Comparison of ENCODE assay signal across 34 mouse cellular contexts in genomic region chr16:17542632-17543031, GRCm38 (mm10). TPM values are rescaled to one million over a fixed set of nuclear protein-coding genes. Genes with fewer than 3 reads are reported as not detected.
DNase-seq lines count a peak whose midpoint lies in the region; ATAC-seq and TF ChIP-seq lines count a peak whose summit lies in the region.
"Had no signal": no experiment of that assay in that cellular context is flagged by ENCODE, and none has a peak within 500 bp of the region (broad histone marks: within the 10 kb centered on the region; RNA-seq: fewer than 3 reads in every experiment).

No protein-coding gene starts in this region.

- intact Hi-C loops in left cerebral cortex, adult 2 months (cut with DNase I) = no loop called here
- intact Hi-C loops in left cerebral cortex, postnatal 4 days (cut with DNase I) = no loop called here

- no peak overlapping the region for H3K9ac ChIP-seq in stomach, postnatal 0 days (ENCODE audit: low read length)
- H3K9ac ChIP-seq: forebrain, embryonic 12.5 days; forebrain, postnatal 0 days; heart, embryonic 15.5 days; kidney, embryonic 15.5 days; limb, embryonic 15.5 days; liver, embryonic 13.5 days; neural tube, embryonic 12.5 days had no signal

- H3K4me2 ChIP-seq in stomach, postnatal 0 days (replicated peaks; ENCODE audit: low read depth) = no peak overlapping the region
- H3K4me2 ChIP-seq: forebrain, embryonic 12.5 days; heart, embryonic 15.5 days; kidney, embryonic 15.5 days; limb, embryonic 15.5 days; liver, embryonic 13.5 days; neural tube, embryonic 12.5 days had no signal

- TF ChIP-seq EP300 in stomach, postnatal 0 days (optimal IDR thresholded peaks at IDR 0.05) = no peak

- ATAC-seq in stomach, postnatal 0 days (ENCODE audit: low FRiP score, low TSS enrichment) = no peak
- ATAC-seq: forebrain, postnatal 0 days; hindbrain, embryonic 16.5 days; midbrain, embryonic 16.5 days had no signal

- no peak for DNase-seq in left cerebral cortex, adult 2 months (ENCODE audit: extremely low spot score in 1 of 2, low spot score in 2 of 2)
- DNase-seq in left cerebral cortex, postnatal 4 days = no peak
- DNase-seq in 416B (ENCODE audit: low read depth) = peak; percentile 93
- DNase-seq in stomach, postnatal 0 days (ENCODE audit: low spot score) = no peak
- DNase-seq in cerebellum, adult 2 months = no peak
- no peak for DNase-seq in Muller cell, postnatal 12 days (ENCODE audit: inconsistent ontology term)
- DNase-seq: adrenal gland, postnatal 36 days; cerebellum, adult 8-10 months; cerebellum, postnatal 25 days; forebrain, postnatal 0 days; gastrocnemius, postnatal 14 days; kidney, adult 18-20 months; kidney, postnatal 25 days; liver, embryonic 13.5 days; lung, adult 18-20 months; lung, postnatal 4 days; right cerebral cortex, adult 18-20 months; spleen, adult 18-20 months; thymus, adult 2 months; thymus, postnatal 4 days had no signal

- no peaks in the 10 kb centered on the region for H3K9me3 ChIP-seq in stomach, postnatal 0 days (ENCODE audit: control insufficient read depth, low read length)
- H3K9me3 ChIP-seq: forebrain, embryonic 12.5 days; heart, embryonic 10.5 days; heart, embryonic 15.5 days; kidney, embryonic 15.5 days; limb, embryonic 10.5 days; limb, embryonic 15.5 days; liver, embryonic 13.5 days; neural tube, embryonic 12.5 days had no signal

- no peaks in the 10 kb centered on the region for H3K27me3 ChIP-seq in stomach, postnatal 0 days (ENCODE audit: control insufficient read depth, insufficient read depth, low read length)
- no peaks in the 10 kb centered on the region for H3K27me3 ChIP-seq in cerebellum, adult 2 months (ENCODE audit: control insufficient read depth, insufficient read depth, low read length)
- H3K27me3 ChIP-seq: neural tube, embryonic 12.5 days had no signal

- H3K27ac ChIP-seq in left cerebral cortex, adult 2 months = peak overlapping the region; percentile 67
- peak overlapping the region; percentile 55 for H3K27ac ChIP-seq in cortical plate, adult 2 months (ENCODE audit: insufficient read depth, low read length)
- H3K27ac ChIP-seq in stomach, postnatal 0 days (replicated peaks) = no peak overlapping the region
- H3K27ac ChIP-seq in cerebellum, adult 2 months (ENCODE audit: insufficient read depth, low read length) = no peak overlapping the region
- H3K27ac ChIP-seq: forebrain, embryonic 12.5 days; heart, embryonic 10.5 days; heart, embryonic 15.5 days; kidney, embryonic 15.5 days; limb, embryonic 10.5 days; limb, embryonic 15.5 days; liver, embryonic 13.5 days; neural tube, embryonic 12.5 days had no signal

- TF ChIP-seq CTCF in left cerebral cortex, adult 2 months (IDR thresholded peaks at IDR 0.05) = no peak
- no peak for TF ChIP-seq CTCF in cortical plate, adult 2 months (IDR thresholded peaks at IDR 0.05; ENCODE audit: extremely low read depth, insufficient read depth, low read length)
- TF ChIP-seq CTCF in stomach, postnatal 0 days (IDR thresholded peaks at IDR 0.05; ENCODE audit: low read depth) = no peak
- TF ChIP-seq CTCF in cerebellum, adult 2 months (IDR thresholded peaks at IDR 0.05; ENCODE audit: borderline replicate concordance, insufficient read depth, low read depth, low read length) = no peak

- no peak for TF ChIP-seq POLR2A in cortical plate, adult 2 months (IDR thresholded peaks at IDR 0.05; ENCODE audit: extremely low read depth, insufficient read depth, low read length)
- no peak for TF ChIP-seq POLR2A in cerebellum, adult 2 months (IDR thresholded peaks at IDR 0.05; ENCODE audit: borderline replicate concordance, insufficient read depth, low read length)

- WGBS in stomach, postnatal 0 days = 53% methylated on average over 2 of the region's 2 CpGs
- 68% methylated on average over 2 of the region's 2 CpGs for WGBS in cerebellum, adult 2 months

- H3K4me1 ChIP-seq in cortical plate, adult 2 months (ENCODE audit: control insufficient read depth, insufficient read depth, low read length) = no peaks in the 10 kb centered on the region
- no peaks in the 10 kb centered on the region for H3K4me1 ChIP-seq in stomach, postnatal 0 days (replicated peaks; ENCODE audit: control insufficient read depth, insufficient read depth)
- H3K4me1 ChIP-seq in cerebellum, adult 2 months (ENCODE audit: control insufficient read depth, insufficient read depth, low read length) = no peaks in the 10 kb centered on the region
- H3K4me1 ChIP-seq: forebrain, embryonic 12.5 days; heart, embryonic 10.5 days; heart, embryonic 15.5 days; kidney, embryonic 15.5 days; limb, embryonic 10.5 days; limb, embryonic 15.5 days; liver, embryonic 13.5 days; neural tube, embryonic 12.5 days had no signal

- H3K4me3 ChIP-seq in left cerebral cortex, adult 2 months = no peak overlapping the region
- H3K4me3 ChIP-seq in cortical plate, adult 2 months (ENCODE audit: insufficient read depth, low read length) = no peak overlapping the region
- H3K4me3 ChIP-seq in stomach, postnatal 0 days (ENCODE audit: low read depth, low read length) = no peak overlapping the region
- H3K4me3 ChIP-seq in cerebellum, adult 2 months (replicated peaks; ENCODE audit: insufficient read depth, low read depth, low read length) = no peak overlapping the region
- H3K4me3 ChIP-seq: forebrain, embryonic 12.5 days; heart, embryonic 10.5 days; heart, embryonic 15.5 days; kidney, embryonic 15.5 days; limb, embryonic 10.5 days; limb, embryonic 15.5 days; liver, embryonic 13.5 days; neural tube, embryonic 12.5 days had no signal

- no peaks in the 10 kb centered on the region for H3K36me3 ChIP-seq in stomach, postnatal 0 days (ENCODE audit: control insufficient read depth, insufficient read depth, low read length)
- H3K36me3 ChIP-seq: forebrain, embryonic 12.5 days; G1E; heart, embryonic 10.5 days; heart, embryonic 15.5 days; kidney, embryonic 15.5 days; limb, embryonic 10.5 days; limb, embryonic 15.5 days; liver, embryonic 13.5 days; neural tube, embryonic 12.5 days had no signal

RNA-seq across cellular contexts. Expression of gene Thap7, which starts 11.7 kb away (rescaled TPM):
- total RNA-seq in left cerebral cortex, adult 2 months (2021) = 10 to 100 TPM; 42.3 to 43.1 TPM
- 10 to 100 TPM; 34.5 to 36.4 TPM for total RNA-seq in left cerebral cortex, postnatal 4 days (2021)
- polyA plus RNA-seq in cortical plate, adult 2 months (2012; rRNA removed) = 64.9 and 82.8 TPM in 2 replicates
- polyA plus RNA-seq in stomach, postnatal 0 days (2015; fragmentation: Nextera tagmentation; extraction: Ambion mirVana) = 41.0 and 42.4 TPM in 2 replicates
- polyA plus RNA-seq in cerebellum, adult 2 months (2012; rRNA removed) = 74.3 TPM in 2 replicates

RNA-seq across cellular contexts. Expression of gene Lrrc74b, which starts 18.4 kb away (rescaled TPM):
- total RNA-seq in left cerebral cortex, adult 2 months (2021) = 1 to 10 TPM in 1 of 2 experiments, under 1 TPM in 1; 0.68 to 1.1 TPM
- total RNA-seq in left cerebral cortex, postnatal 4 days (2021) = 1 to 10 TPM in 1 of 2 experiments, under 1 TPM in 1; 0.68 to 1.4 TPM
- polyA plus RNA-seq in cortical plate, adult 2 months (2012; rRNA removed) = 1.4 and 1.5 TPM in 2 replicates
- 0.33 TPM in 2 replicates for polyA plus RNA-seq in stomach, postnatal 0 days (2015; fragmentation: Nextera tagmentation; extraction: Ambion mirVana)
- 0.36 and 0.89 TPM in 2 replicates for polyA plus RNA-seq in cerebellum, adult 2 months (2012; rRNA removed)
- total RNA-seq: adrenal gland, adult 18-20 months; adrenal gland, postnatal 36 days; granulocyte monocyte progenitor cell, adult 5-6 weeks had no signal
- polyA plus RNA-seq: embryonic facial prominence, embryonic 11.5 days; limb, embryonic 10.5 days; limb, embryonic 15.5 days; liver, embryonic 13.5 days had no signal

RNA-seq across cellular contexts. Expression of gene P2rx6, which starts 19.1 kb away (rescaled TPM):
- total RNA-seq in left cerebral cortex, adult 2 months (2021) = 1 to 10 TPM in 1 of 2 experiments, under 1 TPM in 1; 0.68 to 1.0 TPM
- under 1 TPM; 0.36 to 0.68 TPM for total RNA-seq in left cerebral cortex, postnatal 4 days (2021)
- polyA plus RNA-seq in cortical plate, adult 2 months (2012; rRNA removed) = 2.9 and 3.2 TPM in 2 replicates
- polyA plus RNA-seq in stomach, postnatal 0 days (2015; fragmentation: Nextera tagmentation; extraction: Ambion mirVana) = 1.5 and 1.7 TPM in 2 replicates
- polyA plus RNA-seq in cerebellum, adult 2 months (2012; rRNA removed) = 4.8 and 6.5 TPM in 2 replicates
- total RNA-seq: granulocyte monocyte progenitor cell, adult 5-6 weeks had no signal
- polyA plus RNA-seq: G1E; liver, embryonic 13.5 days had no signal

RNA-seq across cellular contexts. Expression of gene Lztr1, which starts 34.1 kb away (rescaled TPM):
- 100 to 1,000 TPM; 182 to 193 TPM for total RNA-seq in left cerebral cortex, adult 2 months (2021)
- total RNA-seq in left cerebral cortex, postnatal 4 days (2021) = 100 to 1,000 TPM; 158 to 182 TPM
- polyA plus RNA-seq in cortical plate, adult 2 months (2012; rRNA removed) = 330 and 345 TPM in 2 replicates
- polyA plus RNA-seq in stomach, postnatal 0 days (2015; fragmentation: Nextera tagmentation; extraction: Ambion mirVana) = 27.3 and 34.4 TPM in 2 replicates
- 240 and 242 TPM in 2 replicates for polyA plus RNA-seq in cerebellum, adult 2 months (2012; rRNA removed)

RNA-seq across cellular contexts. Expression of gene Slc7a4, which starts 40.4 kb away (rescaled TPM):
- total RNA-seq in left cerebral cortex, adult 2 months (2021) = 10 to 100 TPM; 82.7 to 83.0 TPM
- total RNA-seq in left cerebral cortex, postnatal 4 days (2021) = 10 to 100 TPM; 48.1 to 53.6 TPM
- 82.5 and 104 TPM in 2 replicates for polyA plus RNA-seq in cortical plate, adult 2 months (2012; rRNA removed)
- 22.8 and 24.4 TPM in 2 replicates for polyA plus RNA-seq in stomach, postnatal 0 days (2015; fragmentation: Nextera tagmentation; extraction: Ambion mirVana)
- polyA plus RNA-seq in cerebellum, adult 2 months (2012; rRNA removed) = 40.8 and 46.2 TPM in 2 replicates
- polyA plus RNA-seq: G1E had no signal

Comparison
In these comparisons a context has a peak if more than half of its experiments do, and no peak if none do; other contexts are left out.
1. H3K27ac ChIP-seq: peak in left cerebral cortex, adult 2 months (single experiment) and cortical plate, adult 2 months (single experiment); none in stomach, postnatal 0 days (single experiment) and cerebellum, adult 2 months (single experiment).